Mouse (Mus musculus): Measurements from ENCODE around the gene Hjurp.

The Hjurp gene

DNA sequence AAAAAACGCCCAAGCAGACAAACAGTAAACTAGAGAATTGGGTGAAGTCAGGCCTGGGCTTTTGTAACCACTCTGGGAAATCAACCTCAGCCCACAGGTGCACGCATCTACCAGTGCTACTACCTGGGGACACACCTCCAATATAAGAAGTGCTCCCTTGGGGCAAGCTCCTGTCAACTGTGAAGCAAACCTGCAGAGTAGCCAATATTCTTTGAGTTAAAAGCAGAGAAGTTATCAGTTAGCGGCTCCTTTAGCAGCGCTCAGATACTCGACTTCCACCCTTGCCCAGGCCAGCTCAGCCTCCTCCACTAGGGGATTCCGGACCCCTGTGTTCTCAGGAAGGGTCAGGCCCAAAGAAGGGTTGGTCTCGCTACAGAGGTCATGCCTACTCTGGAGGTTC, 15.7 kb downstream of the Hjurp start:
- peak; percentile 31 for DNase-seq (ENCODE audit: low read depth)

DNA sequence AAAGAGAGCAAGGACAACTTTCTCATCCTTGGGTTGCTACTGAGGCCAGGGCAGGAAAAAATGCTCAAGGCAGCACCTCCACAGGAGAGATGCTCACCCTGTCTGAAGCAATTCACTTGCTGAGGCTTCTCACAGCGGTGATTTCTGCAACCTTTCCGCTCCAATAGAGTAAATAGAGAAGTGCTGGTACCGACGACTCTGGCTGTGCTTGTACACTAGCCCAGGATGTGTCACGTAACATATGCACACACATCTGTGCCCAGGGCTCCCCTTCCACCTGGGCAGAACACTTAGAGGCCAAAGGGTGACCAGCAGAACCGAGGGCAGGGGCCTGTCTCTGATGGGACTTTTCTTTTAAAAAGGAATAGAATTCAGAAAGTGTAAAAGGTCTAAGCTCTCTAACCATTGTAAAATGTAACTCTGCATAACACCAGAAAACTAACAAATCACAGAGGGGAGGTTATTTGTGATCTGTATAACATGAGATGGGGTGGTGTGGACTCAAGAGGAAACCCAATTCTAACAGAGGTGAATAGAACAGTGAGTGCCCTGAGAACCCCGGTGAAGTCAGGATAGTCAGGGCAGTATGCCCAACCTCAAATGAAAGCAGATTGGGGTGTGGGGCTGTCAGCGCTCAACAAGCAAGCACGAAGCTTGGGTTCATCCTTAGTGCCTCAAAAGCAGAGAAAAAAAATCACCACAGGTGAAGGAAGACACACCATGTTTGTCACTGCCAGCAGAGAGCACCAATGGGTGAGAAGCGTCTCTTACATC, 16.6 kb downstream of the Hjurp start:
- DNase-seq (ENCODE audit: low read depth) = peak; percentile 32

DNA sequence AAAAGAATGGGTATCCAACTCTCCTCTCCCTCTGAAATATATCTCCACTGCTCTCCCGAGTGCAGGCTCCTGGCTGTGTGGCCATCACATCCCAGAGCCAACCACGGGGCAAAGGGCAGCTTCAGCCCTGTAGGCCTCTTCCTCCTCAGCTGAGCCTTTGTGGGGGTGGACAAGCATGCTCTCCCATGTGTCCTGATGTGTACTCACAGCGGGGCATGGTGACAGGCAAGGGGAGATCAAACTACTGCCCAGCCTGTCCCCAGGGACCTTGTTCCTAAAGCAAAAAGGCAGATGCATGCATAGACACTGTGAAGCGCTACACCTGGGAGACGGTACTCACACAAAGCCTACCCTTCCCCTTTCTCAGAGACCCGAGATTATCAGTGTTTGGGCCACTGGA, 17.3 kb downstream of the Hjurp start:
- DNase-seq (ENCODE audit: low read depth) = peak; percentile 26

DNA sequence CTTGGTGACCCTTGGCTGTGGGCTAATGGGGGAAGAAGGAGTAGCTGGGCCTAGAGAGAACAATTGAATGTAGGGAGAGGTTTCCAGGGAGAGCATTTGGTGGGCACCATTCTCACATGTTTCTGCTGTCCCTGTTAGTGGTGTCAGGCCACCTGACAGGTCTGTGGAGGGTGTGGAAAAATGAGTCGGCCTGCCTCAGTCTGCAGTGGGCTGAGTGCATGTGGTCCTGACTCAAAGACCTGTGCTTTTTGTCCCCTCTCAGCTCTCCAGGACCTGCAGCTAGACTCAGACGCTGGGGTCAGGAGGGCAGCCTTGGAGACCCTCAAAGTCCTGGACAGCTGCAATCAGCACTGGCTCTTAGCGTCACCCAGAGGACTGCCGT, 17.8 kb downstream of the Hjurp start:
- DNase-seq (ENCODE audit: low read depth) = no peak

DNA sequence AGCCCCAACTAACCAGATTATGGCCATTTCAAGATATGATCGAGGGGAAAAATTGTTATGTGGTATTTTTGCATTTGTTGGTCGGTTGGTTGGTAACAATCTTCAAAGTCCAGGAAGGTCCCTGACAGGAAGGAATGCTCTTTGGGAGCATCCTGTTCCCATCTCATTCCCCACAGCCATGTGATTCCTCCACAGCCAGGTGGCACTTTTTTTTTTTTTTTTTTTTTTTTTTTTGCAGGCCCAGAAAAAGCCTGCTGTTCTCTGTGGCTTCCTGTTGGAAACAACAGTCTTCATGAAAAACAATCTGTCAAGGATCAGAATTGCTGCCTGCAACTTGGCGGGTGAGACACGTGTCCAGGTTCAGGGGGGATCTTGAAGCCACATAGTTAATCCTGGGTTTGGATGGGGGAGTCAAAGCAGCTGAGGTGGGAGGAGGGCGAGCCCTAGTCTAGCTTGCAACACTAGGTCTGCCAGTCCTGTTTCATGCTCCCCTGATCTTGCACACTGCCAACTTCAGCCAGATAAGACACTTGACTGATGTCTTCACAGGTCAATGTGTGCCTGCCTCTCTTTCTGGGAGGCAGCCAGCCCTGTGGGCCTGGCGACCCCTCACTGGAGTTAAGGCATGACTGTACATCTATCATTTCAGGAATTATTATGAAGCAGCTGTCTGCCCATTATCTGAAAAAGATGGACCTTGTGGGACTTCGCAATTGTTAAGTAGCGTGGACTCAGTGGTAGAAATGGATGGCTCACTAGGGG, 18.4 kb downstream of the Hjurp start:
- peak; percentile 34 for DNase-seq (ENCODE audit: low read depth)

DNA sequence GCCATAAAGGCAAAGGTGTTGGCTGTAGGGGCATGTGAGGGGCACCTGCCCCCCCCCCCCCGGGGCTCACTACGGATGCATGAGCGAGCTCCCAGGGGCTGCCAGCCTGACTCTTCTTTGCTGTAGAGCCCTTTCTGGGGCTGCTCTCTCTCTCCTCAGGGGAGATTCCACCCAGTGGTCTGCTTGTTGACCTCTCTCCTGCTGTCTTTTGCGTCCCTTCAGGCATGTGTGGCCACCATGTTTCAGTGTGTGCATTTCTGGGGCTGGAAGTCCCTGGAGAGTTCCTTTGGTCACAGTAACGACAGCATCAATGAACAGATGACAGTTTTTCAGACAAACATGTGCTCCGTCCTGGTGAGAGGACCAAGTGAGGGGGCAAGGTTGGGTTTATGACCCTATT, 19.1 kb downstream of the Hjurp start:
- DNase-seq (ENCODE audit: low read depth) = peak; percentile 32

DNA sequence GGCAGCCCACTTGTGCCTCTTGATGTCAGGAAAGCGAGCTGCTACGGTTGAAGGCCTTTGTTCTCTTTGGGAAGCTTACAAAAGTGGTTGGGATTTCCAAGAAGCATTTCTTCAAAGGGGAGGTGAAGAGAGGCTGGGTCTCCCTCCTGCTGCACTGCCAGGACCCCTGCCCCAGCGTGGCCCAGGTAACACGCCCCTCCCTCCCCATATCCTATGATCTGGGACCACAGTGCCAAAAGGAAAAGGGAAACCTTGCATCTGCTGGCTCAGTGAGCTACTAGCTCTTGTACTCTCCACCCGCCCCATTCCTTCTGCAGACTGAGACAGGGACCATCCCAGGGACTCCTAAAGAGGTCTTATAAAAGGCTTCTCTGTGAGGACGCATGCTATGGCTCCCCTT, 19.8 kb downstream of the Hjurp start:
- DNase-seq (ENCODE audit: low read depth) = no peak

DNA sequence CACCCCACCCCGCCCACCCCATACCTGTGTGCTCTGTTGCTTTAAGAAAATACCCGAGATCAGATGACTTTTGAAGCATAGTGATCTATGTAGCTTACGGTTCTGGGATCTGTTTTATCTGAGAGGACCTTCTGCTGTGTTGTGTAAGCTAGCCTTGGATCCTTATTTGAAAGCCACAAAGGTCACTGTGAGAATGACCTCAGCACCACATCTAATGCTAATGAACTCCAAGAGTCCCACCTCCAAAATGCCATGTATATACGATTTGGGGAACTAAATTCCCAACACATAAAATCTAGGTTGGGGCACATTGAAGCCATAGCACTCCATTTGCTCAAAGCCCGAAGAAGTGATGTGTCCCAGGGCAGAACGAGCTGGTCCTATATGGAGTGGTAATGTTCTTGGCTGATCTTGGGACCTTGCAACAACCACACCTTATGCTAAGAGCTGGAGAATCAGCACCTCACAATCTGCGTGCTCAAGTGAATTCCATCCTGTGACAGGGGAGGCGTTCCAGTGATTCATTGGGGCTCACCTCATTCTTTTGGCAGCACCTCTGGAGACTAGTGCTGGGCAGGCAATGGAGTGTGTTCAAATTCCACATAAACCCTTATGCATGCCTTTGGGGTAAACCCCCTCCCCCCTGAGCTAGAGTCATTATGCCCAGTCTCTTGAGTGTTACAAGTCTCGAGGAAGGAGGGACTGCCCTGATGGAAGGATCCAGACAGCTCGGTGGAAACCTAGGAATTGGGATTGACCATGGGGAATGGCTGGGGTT, 20.4 kb downstream of the Hjurp start:
- DNase-seq (ENCODE audit: low read depth) = no peak

DNA sequence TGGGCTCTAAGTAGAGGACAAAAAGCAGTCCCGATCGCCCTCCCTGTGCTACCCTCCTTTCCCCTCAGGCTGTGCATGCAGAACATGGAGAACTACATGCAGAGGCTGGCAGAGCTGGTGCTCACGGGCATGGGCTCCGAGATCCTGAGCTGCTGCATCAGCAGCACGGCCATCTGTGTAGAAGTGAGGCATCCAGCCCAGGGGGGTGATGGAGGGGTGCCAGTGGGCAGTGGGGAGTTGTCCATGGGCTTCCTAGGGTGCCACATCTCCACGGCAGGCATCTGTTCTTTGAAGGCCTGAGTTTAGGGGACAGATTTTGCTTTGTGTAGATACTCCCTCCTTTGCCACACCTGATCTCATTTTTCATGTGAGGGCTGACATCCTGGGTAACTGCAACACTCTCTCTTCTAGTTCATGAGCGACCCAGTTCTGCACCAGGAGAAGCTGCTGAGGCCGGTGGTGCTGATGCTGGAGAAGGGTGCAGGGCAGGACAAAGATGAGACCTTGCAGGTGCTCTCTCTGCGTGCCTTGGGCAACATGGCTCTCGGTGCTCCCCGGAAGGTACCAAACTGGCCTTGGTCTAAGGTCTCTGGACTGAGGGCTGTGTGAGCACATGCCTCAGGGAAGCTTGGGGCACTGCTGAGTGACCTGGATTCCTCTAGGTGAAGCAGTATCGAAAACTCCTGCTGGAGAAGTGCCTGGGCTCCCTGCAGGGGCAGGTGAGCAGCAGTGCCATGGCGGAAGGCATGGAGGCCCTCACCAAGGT, 21.3 kb downstream of the Hjurp start:
- no peak for DNase-seq (ENCODE audit: low read depth)

DNA sequence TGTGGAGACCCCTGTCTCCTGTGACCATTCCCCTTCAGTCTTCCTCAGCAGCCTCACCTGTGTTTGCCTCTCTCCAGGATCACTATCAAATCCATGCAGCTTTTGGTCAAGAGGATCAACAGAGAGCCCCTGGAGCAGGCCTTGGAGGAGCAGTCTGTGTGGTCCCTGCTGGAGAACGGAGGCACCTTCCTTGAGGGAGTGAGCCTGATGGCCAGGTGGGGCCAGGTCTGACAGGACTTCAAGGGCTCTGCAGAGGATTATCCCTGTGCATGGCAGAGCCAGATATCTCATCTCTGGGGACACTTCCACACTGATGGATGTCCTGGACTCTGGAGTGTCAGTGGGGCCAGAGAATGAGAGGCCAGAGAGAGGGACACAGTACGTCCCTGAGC, 22.0 kb downstream of the Hjurp start:
- no peak for DNase-seq (ENCODE audit: low read depth)

DNA sequence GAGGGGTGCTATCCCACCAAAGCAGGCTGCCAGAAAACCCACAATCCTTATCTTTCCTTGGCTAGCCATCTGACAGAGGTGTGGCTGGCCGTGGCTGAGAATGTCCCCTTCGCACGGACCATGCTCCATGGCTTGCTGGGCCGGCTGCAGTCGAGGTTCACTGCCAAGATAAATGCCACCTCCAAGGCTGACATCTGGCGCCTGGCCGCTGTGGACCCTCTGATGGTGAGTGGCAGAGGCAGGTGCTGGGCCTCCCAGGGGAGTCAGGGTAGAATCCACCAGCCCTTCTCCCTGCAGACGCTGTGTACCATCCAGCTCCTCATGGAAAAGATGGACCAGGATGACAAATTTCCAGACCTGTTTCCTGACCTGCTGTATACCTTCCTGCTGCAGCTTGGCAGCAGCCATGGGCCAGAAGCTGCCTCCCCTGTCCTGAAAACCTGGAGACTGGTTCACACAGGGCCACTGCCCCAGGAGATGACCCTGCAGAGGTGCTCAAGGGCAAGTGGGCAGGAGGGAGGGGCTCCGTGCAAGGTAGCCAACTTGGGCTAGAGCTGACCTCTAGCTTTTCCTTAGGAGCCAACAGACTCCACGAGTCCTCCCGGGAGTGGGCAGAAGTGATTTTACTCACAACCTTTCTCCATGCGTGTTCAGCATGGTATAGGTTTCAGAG, 22.5 kb downstream of the Hjurp start:
- no peak for DNase-seq (ENCODE audit: low read depth)

DNA sequence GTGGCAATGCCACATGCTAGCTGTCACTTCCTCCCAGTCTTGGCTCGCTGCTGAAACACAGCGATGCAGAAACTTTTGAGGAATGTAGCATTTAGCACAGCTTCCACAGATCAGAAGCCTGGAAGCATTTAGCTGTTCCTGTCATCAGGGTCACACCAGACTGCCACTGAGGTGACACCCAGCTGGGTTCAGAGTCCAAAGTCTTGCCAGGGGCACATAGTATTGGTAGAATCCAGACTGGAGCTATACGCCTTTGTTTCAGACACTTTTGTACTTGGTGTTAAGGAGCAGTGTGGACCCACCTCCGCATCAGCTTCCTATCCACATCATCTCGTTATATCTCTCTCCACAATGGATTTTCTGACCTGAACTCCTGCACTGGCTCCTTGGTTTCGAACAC, 23.9 kb downstream of the Hjurp start:
- no peak for DNase-seq (ENCODE audit: low read depth)

DNA sequence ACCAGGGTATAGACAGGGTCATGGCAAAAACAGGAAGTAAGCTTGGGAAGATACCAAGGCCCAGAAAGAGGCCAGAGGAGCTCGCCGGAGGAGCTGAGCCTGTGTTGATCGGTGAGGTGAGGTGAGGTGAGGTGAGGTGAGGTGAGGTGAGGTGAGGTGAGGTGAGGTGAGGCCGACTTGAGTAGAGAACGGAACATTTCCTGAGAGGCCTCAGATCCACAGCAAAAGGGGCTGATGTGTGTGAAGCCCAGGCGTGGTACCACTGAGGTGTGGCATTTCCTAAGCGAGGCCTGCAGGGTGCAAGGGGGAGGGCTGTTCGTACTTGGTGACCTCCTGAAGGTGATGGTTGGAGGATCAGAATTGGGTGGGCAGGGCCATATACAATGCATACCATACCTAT, 24.3 kb downstream of the Hjurp start:
- DNase-seq (ENCODE audit: low read depth) = no peak

DNA sequence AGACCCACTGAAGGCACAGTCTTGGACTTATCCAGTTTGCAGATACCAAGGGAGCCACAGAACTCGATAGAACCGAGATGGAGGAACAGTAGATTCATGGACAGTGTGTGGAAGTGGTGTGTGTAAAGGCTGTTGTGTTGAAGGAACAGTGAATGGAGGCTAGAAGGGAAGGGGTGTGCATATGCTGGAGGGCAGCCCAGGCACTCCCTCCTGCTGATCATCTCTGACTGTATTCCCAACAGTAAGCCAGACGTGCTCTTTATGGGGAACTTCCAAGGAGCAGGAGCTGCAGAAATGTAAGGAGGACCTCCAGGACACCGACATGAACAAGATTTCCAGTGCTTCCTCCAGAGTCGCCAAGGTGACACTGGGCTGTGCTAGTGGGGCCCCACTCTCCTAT, 27.4 kb downstream of the Hjurp start:
- no peak for DNase-seq (ENCODE audit: low read depth)

DNA sequence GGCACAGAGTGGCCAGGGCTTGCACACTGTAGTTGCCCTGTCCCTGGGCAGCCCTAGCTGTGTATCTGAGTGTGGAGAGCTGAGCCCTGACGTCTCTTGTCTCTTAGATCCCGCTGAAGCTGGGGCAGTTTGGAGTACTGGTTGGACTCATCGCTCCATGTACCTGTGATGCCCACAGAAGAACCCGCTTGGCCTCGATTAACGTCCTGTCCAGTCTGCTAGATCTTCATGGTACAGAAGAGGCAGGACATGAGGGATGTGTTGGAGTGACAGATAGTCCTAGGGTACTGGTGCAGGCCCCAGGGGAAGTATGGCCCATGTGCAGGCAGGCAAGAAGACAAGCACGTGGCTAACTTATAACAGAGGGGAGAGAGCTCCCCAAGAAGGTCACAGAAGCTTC, 27.8 kb downstream of the Hjurp start:
- DNase-seq (ENCODE audit: low read depth) = no peak

DNA sequence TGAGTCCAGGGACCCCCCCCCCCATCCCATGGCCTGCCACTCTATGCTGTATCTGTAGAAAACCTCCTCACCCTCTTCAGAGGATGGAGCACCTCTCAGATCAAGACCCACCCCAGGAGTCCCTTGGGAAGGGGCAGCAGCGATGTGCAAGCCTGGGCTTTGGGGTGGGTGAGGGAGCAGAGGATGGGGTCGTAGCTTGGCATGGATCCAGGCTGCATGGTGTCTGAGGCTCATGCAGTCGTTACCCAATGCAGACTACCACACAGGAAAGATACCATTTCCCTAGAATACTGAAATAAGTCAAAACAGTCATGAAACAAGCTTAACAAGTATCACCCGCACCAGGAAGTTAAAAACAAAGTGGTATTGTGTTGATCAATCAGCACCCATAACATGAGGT, 28.8 kb downstream of the Hjurp start:
- DNase-seq (ENCODE audit: low read depth) = no peak

DNA sequence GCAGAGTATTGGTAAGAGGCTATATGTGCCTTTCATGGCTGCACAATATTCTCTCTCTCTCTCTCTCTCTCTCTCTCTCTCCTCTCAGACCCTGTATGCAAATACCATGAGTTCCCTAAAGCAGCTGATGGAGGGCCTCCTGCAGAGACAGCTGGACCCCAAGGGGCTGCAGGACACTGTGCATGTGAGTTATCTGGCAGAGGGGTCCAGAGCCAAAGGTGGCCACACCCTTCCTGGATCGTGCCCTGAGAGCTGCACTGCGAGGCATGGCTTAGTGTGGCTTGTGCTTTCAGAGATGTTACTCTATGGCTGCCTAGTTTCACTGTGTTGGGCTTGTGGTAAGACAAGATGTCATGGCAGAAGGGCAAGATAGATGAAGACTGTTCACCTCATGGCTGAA, 29.8 kb downstream of the Hjurp start:
- DNase-seq (ENCODE audit: low read depth) = no peak

DNA sequence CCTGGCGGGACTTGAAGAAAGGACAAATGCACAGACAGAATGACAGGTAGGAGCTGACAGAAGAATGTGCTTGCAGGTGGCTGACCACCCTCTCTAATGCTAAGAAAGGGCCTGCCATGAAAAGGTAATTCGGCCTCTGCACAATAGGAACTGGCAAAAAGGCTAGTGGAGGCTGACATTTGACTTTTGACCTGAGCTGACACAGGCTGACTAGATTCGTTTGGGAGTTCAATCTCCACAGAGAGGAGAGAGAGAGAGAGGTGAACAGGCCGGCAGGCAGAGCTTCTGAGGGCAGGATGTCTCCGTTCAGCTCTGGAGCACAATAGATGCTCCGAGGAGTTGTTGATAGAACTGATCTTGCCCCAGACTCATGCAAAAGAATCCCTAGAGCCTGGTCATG, 31.0 kb downstream of the Hjurp start:
- DNase-seq (ENCODE audit: low read depth) = no peak

DNA sequence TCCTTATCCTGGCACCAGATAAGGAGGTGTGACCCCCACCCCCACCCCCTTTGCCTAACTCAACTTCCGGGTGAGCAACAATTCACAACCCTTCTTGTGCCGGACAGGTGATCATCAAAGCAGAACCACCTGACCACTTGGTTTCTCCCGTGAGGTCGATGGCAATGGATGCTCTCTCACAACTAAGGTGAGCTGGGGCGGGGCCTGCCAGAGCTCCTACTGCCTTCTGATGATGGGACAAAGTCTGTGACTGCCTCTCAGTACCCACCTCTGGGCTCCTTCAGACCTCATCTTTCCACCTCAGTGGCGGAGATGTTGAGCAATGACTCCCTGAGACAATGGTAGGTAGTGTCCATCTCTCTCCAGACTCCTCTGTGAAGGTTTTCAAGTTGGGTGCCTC, 31.6 kb downstream of the Hjurp start:
- no peak for DNase-seq (ENCODE audit: low read depth)

DNA sequence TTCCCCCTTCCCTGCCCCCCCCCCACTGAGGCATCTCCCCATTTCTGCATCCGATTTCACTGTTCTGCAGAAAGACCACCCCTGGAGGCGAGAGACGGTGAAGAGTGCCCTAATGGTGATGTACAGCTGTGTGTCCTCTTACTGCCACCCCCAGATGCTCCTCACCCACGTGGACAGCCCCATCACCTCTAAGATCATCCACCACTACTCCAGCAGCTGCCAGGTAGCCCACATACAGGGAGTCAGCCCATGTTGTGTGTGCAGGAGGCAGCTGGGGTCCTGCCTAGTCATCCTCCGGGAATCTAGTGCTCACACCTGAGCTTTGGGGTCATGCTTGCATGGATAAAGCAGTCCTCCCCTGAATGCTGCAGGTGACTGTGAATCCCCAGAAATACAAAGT, 33.6 kb downstream of the Hjurp start:
- DNase-seq (ENCODE audit: low read depth) = no peak

DNA sequence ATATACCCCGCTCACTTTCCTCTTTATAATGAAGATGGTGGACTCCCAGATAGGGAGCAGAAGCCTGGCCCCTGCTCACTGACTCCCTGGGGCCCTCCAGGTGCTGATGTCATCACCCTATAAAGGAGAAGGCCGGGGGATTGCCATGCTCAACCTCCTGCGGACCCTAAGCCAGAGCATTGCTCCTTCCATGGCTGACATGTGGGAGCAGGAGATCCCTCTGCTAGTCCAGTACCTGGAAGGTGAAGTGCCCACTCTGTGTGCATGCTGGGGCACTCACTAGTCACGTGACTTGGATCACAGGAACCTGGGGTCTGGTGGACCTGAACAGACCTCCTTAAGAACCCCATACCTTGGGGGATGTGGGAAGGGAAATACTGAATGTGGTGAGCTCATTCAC, 36.9 kb downstream of the Hjurp start:
- DNase-seq (ENCODE audit: low read depth) = no peak

DNA sequence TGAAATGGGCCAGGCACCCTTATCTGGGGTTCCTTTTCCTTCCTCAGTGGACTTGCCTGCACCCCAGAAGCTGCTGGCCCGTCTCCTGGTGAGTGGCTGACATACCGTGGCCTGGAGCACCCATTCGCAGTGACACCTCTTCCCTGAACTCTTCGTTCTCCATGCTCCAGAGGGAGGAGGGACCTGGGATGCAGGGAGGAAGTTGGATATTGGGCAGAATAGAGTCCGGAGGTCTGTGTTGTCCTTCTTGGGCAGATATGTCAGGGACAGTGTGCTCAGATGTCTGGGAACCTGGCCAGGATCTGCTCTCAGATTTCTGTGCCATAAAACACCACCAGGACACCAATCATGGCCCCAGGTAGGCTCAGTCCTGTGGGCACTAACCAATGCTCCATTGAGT, 37.4 kb downstream of the Hjurp start:
- no peak for DNase-seq (ENCODE audit: low read depth)
